Mouse (Mus musculus) bone marrow, adult 2 months (tissue): ENCODE data around the gene Poldip2.

ENCODE experiments used
- CTCF ChIP-seq: fragments of 200-500 bp; IDR thresholded peaks from 2 replicates; pipeline ENCODE4 v1.5.1; 2011; ENCODE audit warnings: low read length, control low read depth; ENCODE audit not compliant: control insufficient read depth, insufficient read depth
- POLR2A ChIP-seq: fragments of 200-500 bp; IDR thresholded peaks from 2 replicates; pipeline ENCODE4 v1.6.1; 2011; ENCODE audit warnings: low read depth, mild to moderate bottlenecking, control low read depth, low read length, borderline replicate concordance; ENCODE audit not compliant: control insufficient read depth

GRCm38 (mm10) chr11:78465568-78466180, 46.3 kb upstream of the Poldip2 start, which contains the start of gene Slc46a1:
- peak; percentile 22; the same call in 1 of the 2 replicates for TF ChIP-seq POLR2A
- TF ChIP-seq CTCF = no peak
